Mouse (Mus musculus) embryo, embryonic 10 days (tissue): ENCODE measurements around the gene Btbd9.

Experiments used
- DNase-seq: peaks from one replicate; pipeline ENCODE4 v3.0.0-alpha.2; 2015; ENCODE audit warnings: low spot score

Gene Btbd9

DNA sequence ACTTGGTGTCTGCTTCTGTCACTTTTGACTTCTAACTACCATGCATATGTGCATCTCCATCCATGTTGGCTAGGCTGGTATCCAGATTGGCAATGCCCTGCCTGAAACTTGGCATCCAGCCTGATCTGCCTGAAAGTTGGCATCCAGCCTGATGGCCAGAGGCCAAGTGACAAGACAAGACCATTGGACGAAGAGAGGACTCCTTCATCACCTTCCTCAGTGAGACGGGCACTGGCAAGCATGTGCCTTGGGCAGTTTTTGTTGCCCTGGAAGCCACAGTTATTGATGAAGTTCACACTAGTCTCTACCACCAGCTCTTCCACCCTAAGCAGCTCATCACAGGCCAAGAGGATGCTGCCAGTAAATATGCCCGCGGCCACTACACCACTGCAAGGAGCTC lies 398.9 kb downstream of the Btbd9 start:
- DNase-seq = no peak
